Mouse (Mus musculus) G1E-ER4 (cell line): Measurements from ENCODE around the gene Zcchc10. TPM values are rescaled to one million over a fixed set of nuclear protein-coding genes. Genes with fewer than 3 reads are reported as not detected.

Source experiments
- GATA1 ChIP-seq: IDR thresholded peaks from one replicate; pipeline ENCODE4 v1.8.0; 2012; ENCODE audit warnings: low read length, inconsistent platforms
- polyA plus RNA-seq: library from polyadenylated mRNA; stranded (reverse); fragments of >175 nt; gene quantifications from 2 replicates; pipeline ENCODE4 v1.2.3, GENCODE M21; 2012

The Zcchc10 gene
- polyA plus RNA-seq = 1.4 and 2.3 TPM in 2 replicates

- no peak for TF ChIP-seq GATA1
Observed at GRCm38 (mm10) chr11:53324512-53324968, at the start of gene Zcchc10. Zcchc10 (plus strand) TSS chr11:53324679.

- TF ChIP-seq GATA1 = no peak
Observed at GRCm38 (mm10) chr11:53275358-53275757, 49.1 kb upstream of the Zcchc10 start.

DNA sequence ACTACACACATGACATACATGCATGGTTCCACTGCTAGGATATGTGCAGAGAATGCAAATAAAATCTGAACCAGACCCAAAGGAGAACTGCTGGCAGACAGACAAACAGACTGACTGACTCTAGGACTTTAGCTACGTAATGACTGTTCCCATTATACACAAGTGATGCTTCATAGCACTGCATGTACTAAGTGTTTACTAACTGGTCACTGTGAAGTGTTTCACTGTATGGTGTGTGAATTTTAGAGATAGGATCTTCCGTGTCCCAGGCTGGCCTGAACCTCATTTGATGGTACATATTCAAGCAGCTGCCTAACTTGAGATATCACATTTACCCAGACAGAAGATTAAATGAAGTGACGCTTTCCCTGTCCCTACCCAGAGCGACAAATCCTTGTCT, 46.1 kb upstream of the Zcchc10 start:
- no peak for TF ChIP-seq GATA1

GRCm38 (mm10) chr11:53285885-53286284, 38.6 kb upstream of the Zcchc10 start:
- TF ChIP-seq GATA1 = no peak

DNA sequence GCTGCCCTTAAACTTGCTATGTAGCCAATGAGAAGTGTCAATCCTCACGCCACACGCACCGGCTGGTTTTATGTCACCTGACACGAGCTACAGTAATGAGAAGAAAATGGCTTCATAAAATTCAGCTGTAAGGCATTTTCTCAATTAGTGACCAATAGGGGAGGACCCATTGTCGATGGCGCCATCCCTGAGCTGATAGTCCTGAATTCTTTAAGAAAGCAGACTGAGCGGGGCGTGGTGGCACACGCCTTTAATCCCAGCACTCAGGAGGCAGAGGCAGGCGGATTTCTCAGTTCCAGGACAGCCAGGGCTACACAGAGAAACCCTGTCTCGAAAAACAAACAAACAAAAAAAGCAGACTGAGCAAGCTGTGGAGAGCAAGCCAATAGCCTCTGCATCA, 33.6 kb upstream of the Zcchc10 start:
- TF ChIP-seq GATA1 = no peak

DNA sequence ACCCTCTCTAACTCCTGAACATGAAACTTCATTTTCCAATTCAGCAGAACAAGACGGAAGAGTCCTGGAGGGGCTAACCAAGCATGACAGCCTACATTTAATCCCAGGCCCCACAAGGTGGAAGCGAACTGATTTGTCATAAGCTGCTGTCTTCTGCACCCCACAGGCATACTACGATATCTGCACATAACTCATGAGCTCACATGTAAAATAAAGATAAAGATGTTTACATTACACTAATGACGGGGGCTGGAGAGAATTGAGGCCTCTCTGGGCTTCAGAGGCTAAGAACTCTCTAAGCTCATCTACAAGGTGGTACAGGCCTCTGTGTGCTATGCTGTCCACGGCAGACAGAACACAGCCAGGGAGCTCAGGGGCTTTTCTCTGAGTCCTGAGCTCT, 30.0 kb upstream of the Zcchc10 start:
- no peak for TF ChIP-seq GATA1

DNA sequence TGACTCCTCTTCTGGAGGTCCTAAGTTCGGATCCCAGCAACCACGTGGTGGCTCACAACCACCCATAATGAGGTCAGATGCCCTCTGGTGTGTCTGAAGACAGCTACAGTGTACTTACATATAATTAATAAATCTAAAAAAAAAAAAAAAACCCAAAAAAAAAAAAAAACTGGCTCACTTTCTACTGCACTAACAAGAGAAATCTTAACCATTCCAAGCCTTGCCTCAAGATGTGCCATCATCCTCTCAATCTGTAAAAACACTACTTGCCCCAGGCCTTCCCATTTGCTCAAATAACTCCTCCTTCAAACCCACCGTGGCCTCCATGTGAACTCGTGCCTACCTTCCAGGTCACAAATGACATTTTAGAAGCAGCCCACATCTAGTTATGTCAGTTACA, 27.6 kb upstream of the Zcchc10 start:
- no peak for TF ChIP-seq GATA1

- TF ChIP-seq GATA1 = no peak
Observed at GRCm38 (mm10) chr11:53297947-53298860, 26.3 kb upstream of the Zcchc10 start.

DNA sequence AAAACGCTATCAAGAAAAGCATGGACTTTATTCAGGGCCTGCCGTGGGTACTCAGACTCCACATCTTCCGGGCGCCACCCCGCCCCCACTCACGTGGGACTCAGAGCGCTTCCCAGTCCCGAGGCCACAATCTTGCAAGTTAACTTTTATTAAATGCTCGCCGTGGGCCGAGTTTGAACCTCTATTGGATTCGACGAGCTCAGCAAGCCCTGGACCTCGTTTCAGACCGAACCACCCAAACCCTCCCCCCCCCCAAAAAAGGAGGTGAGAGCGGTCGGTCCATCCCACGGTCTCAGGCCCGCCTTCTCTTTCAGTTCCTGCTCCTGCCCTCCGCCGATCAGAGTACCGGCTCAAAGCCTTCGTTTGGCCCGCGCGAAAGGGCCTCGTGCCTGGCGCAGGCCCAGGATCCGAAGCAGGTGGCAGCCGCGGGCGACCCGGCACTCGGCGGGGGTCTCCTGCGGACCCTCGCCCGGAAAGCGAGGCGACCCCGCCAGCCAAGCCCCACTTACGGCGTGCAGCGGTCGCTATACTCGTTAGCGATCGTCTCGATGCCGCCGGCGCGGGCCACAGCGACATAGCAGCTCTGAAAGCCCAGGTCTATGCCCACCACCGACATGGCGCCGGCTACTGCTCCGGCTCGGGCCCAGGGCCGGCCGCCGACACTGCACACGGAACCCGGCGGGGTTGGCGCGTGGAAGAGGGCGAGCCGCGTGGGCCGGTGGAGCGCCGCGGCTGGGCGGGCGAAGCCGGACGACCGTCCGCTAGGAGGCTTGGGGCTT, 24.7 kb upstream of the Zcchc10 start:
- no peak for TF ChIP-seq GATA1

DNA sequence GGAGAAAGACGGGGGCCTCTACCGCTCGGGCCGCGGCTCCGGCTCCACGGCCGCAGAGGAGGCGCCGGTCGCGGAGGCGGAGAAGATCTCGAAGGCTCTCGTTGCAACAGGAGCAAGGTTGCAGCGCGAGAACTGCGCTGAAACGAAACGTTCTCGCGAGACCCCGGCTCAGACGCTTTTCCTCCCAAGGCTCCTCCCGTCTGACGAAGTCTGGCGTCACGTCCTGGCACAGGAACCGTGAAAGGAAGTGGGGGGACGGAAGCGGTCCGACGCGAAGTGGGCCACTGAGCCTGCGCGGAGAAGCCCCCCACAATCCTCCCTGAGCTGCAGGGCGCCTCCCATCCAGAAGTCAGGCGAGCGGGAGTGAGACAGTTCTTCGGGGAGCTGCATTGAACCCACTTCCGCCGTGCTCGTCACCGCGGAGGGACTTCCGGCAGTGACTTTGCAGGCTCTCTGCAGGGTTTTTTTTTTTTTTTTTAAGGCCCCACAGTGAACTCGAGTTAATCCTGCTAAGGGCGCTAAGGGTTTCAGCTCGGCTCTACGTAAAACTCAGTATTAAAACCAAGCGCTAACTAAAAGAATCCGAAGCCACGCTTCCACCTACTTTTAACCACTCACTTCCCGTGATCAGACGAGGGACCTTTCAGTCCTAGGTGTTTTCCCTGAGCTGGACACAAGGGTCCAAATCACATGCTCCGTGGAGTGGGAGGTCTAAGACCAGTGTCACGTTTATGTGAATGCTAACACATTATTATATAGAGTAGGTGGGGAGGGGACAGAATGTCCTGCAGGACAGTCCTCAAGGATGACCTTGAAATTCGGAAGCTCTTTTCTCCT, 23.9 kb upstream of the Zcchc10 start, which contains the start of gene Hspa4:
Gene Hspa4, minus strand, starts transcription at position 128 of the 837 bp plus-strand sequence.
- no peak for TF ChIP-seq GATA1

DNA sequence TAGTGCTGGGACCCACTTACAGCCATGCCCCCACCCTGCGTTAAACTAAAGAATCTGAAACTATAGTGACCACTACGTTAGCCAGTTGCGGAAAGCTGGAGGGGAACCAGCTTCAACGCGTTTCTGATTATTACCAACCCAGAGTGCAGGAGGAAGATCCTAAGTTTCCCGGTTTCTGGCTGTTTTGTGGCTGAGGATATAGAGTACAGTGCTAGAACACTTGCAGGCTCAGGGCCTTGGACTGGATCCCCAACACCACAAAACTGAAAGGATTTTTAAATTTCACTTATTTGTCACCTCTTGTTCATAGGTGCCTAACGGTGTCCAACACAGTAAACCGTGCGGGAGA, 23.3 kb upstream of the Zcchc10 start:
- TF ChIP-seq GATA1 = no peak

- TF ChIP-seq GATA1 = no peak
Observed at GRCm38 (mm10) chr11:53304044-53304840, 20.2 kb upstream of the Zcchc10 start.

DNA sequence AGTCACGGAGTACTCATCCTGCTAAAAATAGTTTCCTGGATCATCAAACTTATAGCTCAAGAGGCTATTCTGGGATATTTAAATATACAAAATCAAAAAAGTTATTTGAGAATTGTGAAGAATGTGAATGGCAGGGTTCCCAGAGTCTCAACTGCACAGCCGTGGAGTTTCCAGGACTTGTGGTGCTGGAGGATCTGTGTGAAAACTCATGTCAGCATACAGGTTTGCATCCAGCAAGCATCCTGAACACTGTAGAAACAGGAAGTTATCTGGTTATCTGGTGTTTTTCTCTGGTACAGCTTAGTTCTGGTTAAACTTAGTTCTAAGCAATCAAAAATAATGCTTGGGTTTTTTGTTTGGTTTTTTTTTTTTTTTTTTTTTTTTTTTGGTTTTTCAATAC, 17.5 kb upstream of the Zcchc10 start:
- TF ChIP-seq GATA1 = no peak

- TF ChIP-seq GATA1 = no peak
Observed at GRCm38 (mm10) chr11:53307558-53308065, 16.9 kb upstream of the Zcchc10 start.
